Mouse (Mus musculus) forebrain, embryonic 11.5 days (tissue): ENCODE measurements around the gene Wwc2. TPM values are rescaled to one million over a fixed set of nuclear protein-coding genes. Genes with fewer than 3 reads are reported as not detected.
A peak's percentile ranks its signal among the peaks of the same experiment; 100 is the strongest.

Source experiments
- ATAC-seq: fragments of 200-750 bp; cut with Nextera tagmentation; replicated peaks from 2 replicates; pipeline ENCODE4 v1.8.0; 2017; ENCODE audit warnings: moderate TSS enrichment; ENCODE audit not compliant: low FRiP score
- DNase-seq: peaks from one replicate; pipeline ENCODE4 v3.0.0-alpha.2; 2017; ENCODE audit warnings: low spot score
- H3K27ac ChIP-seq: fragments of 300-500 bp; sonication (generic); 2 replicates; pipeline ENCODE4 v1.5.1; 2014; ENCODE audit warnings: low read depth, low read length
- H3K27me3 ChIP-seq: fragments of 300-500 bp; sonication (generic); 2 replicates; pipeline ENCODE4 v1.6.1; 2014; ENCODE audit warnings: mild to moderate bottlenecking, low read length, mixed read lengths; ENCODE audit not compliant: control insufficient read depth, insufficient read depth
- H3K36me3 ChIP-seq: fragments of 300-500 bp; sonication (generic); 2 replicates; pipeline ENCODE4 v1.6.1; 2014; ENCODE audit warnings: mild to moderate bottlenecking, low read length, moderate library complexity, mixed read lengths; ENCODE audit not compliant: control insufficient read depth, insufficient read depth
- H3K4me1 ChIP-seq: fragments of 300-500 bp; sonication (generic); replicated peaks from 2 replicates; pipeline ENCODE4 v1.6.1; 2014; ENCODE audit warnings: low read length, mixed read lengths; ENCODE audit not compliant: control insufficient read depth, insufficient read depth
- H3K4me2 ChIP-seq: fragments of 300-500 bp; sonication (generic); 2 replicates; pipeline ENCODE4 v1.6.1; 2014; ENCODE audit warnings: low read depth, mild to moderate bottlenecking, low read length, moderate library complexity, mixed read lengths; ENCODE audit not compliant: severe bottlenecking
- H3K4me3 ChIP-seq: fragments of 300-500 bp; sonication (generic); 2 replicates; pipeline ENCODE4 v1.5.1; 2014; ENCODE audit warnings: low read depth, low read length
- H3K9ac ChIP-seq: fragments of 300-500 bp; sonication (generic); 2 replicates; pipeline ENCODE4 v1.6.1; 2014; ENCODE audit warnings: low read length
- H3K9me3 ChIP-seq: fragments of 300-500 bp; sonication (generic); 2 replicates; pipeline ENCODE4 v1.6.1; 2016; ENCODE audit warnings: low read length, mixed read lengths; ENCODE audit not compliant: control insufficient read depth
- WGBS: fragments of 180-500 bp; shearing (Covaris S2); extraction: QIAGEN DNeasy Blood & Tissue Kit; methylation state at CpG from one replicate; pipeline ENCODE4 v1.1.7; 2014; 5-methylcytosine and 5-hydroxymethylcytosine counted together
- polyA plus RNA-seq: library from polyadenylated mRNA; unstranded; fragments of >200 nt; fragmentation: Nextera tagmentation; extraction: Ambion mirVana; gene quantifications from 2 replicates; pipeline ENCODE4 v1.2.1, GENCODE M21; 2014

Wwc2 gene
- polyA plus RNA-seq, 1 experiment from 2014 or later: 9.4 TPM

DNA sequence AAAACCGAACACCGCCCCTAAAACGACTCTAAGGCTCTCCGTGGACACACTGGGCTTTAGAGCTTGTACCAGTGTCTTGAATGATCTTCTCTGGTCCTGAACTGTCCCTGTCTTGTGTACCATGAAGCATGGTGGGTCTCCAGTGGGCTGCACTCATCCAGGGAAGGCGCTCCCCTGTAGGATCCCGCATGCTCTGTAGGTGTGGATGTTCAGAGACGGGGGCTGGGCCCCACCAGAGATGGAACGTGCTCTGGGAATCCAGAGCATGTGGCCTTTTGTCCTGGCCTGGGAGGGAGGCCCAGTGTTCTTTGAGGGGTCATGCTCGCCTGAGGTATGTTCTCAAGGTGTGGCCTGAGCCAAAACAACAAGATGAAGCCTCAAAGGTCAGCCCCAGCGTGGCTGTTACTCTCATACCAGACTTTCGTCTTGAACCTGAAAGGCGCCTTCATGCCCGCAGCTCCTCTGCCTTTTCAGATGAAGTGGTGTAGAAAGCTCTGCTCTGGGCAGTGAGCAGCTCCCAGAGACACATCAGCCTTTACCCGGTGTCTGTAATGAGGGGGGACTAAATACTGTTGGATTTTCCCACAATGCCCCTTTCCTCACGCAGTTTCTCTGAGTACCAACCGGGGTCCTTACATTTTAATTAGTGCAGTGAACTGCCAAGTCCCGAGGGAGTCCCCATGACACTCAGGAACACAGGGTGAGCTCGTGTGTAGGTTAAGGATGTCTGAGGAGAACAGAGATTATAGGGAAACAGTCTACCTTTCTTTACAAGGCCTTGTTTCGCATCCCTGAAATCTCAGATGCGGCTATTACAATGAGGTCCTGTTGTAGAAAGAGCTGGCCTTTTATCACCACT is 169.6 kb downstream of the Wwc2 start:
- Histone ChIP-seq H3K4me2 (no peak overlapping the region), H3K27me3 (no peaks in the 10 kb centered on the region), H3K9me3 (no peaks in the 10 kb centered on the region; the same call in 1 of the 2 replicates), H3K9ac (no peak overlapping the region), H3K27ac (no peak overlapping the region), H3K4me3 (no peak overlapping the region), H3K4me1 (peaks cover 2% of the 10 kb centered on the region; the same call in 1 of the 2 replicates), H3K36me3 (no peaks in the 10 kb centered on the region)
- 86% methylated on average over 20 of the region's 20 CpGs for WGBS
- DNase-seq: peak; percentile 30
- ATAC-seq: no peak

DNA sequence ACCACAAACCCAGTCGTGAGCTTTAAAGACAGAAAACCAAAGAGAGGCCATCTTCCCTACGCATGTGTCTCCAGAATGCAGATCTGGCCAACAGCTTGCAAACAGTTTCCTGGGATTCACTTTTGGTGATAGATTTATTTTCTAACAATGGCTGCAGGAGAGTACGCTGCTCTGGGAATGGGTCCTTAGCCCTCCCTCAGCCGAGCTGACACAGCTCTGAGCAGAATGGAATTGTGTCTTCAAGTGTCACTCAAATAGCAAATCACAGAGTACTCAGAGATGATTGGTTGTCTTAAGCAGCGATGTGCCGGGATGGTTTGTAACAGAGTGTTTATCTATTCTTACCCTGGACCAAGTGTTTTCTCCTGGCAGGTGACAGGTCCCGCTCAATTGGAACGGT is 171.7 kb downstream of the Wwc2 start:
- no peak for ATAC-seq
- 95% methylated on average over 8 of the region's 8 CpGs for WGBS
- DNase-seq: no peak
- Histone ChIP-seq H3K27me3 (no peaks in the 10 kb centered on the region), H3K9ac (no peak overlapping the region), H3K4me2 (no peak overlapping the region), H3K9me3 (no peaks in the 10 kb centered on the region; the same call in 1 of the 2 replicates), H3K4me3 (no peak overlapping the region), H3K27ac (no peak overlapping the region), H3K4me1 (no peaks in the 10 kb centered on the region; the same call in 1 of the 2 replicates), H3K36me3 (no peaks in the 10 kb centered on the region)

DNA sequence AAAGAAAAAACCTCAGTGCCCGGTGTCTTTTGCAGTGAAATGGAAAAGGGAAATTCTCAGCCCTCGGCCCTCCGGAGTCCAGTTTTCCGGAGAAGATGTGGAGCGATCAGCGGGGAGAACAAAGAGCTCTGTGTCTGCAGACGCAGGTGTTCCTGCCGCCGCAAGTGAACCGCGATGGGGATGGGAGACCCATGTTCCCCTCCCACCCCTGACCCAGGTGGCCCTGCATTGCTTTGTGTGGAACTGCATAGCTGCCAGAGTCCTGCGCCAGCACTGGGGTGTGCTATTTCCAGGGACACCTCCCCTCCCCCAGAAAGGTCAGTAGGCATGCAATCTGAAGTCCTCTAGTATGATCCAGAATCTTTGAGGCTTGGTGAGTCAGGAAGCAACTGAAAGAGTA is 179.5 kb downstream of the Wwc2 start:
- H3K9ac ChIP-seq: no peak overlapping the region
- no peaks in the 10 kb centered on the region; the same call in 1 of the 2 replicates for H3K9me3 ChIP-seq
- DNase-seq: peak; percentile 44
- H3K4me2 ChIP-seq: no peak overlapping the region
- H3K4me3 ChIP-seq: no peak overlapping the region
- H3K36me3 ChIP-seq: no peaks in the 10 kb centered on the region
- no peaks in the 10 kb centered on the region for H3K27me3 ChIP-seq
- ATAC-seq: no peak
- no peak overlapping the region for H3K27ac ChIP-seq
- WGBS: 85% methylated on average over 12 of the region's 12 CpGs
- no peaks in the 10 kb centered on the region for H3K4me1 ChIP-seq

DNA sequence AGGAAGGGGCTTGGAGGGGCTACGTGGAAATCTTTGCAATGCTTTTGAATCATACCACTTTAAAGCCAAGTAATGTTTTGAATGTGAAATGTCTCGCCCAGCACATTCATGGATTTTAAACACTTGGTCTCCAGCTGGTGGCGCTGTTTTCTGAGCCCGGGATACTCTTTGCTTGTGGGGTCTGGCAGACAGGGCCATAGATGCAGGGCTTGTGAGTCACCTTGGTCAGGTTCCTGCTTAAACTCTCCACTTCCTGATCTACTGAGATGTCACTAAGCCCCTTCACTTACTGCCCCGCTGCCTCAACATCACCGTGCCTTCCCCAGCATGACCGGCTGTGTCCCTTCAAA is 180.1 kb downstream of the Wwc2 start:
- ATAC-seq: no peak
- Histone ChIP-seq H3K4me1 (no peaks in the 10 kb centered on the region), H3K4me2 (no peak overlapping the region), H3K4me3 (no peak overlapping the region), H3K9me3 (no peaks in the 10 kb centered on the region; the same call in 1 of the 2 replicates), H3K36me3 (no peaks in the 10 kb centered on the region), H3K9ac (no peak overlapping the region), H3K27ac (no peak overlapping the region), H3K27me3 (no peaks in the 10 kb centered on the region)
- WGBS: 84% methylated on average over 7 of the region's 7 CpGs
- peak; percentile 38 for DNase-seq

DNA sequence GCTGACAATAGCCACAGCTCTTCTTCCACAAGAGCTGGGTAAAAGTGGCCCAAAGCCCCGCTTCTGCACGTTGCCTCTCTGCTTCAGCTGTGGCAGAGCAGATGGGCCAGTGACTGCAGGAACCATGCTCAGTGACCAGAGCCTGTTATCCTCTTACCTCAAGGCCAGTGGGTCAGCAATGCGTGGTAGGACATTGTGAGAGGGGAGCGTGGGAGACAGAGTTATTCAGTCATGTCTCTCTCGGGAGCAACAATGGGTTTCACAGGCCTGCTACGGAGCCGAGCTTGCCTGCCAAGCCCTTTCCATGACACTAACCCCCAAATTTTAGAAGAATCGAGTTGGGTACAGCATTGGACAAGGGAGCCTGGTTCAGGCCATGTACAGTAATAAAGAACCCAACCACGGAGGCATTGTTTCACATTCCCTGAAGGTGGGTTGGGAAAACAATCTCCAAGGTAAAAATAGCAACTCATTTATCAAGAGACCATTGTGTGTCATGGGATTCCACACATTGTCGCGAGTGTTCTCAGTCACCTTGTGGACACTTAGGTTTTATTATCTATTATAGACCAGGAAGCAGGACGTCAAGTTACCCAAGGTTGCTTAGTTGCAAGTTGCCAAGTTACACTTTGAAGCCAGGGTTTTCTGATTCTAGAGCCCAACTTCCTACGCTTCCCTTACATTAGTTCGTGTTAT is 180.6 kb downstream of the Wwc2 start:
- Histone ChIP-seq H3K4me1 (no peaks in the 10 kb centered on the region), H3K27ac (no peak overlapping the region), H3K27me3 (no peaks in the 10 kb centered on the region), H3K9ac (no peak overlapping the region), H3K4me2 (no peak overlapping the region), H3K4me3 (no peak overlapping the region), H3K36me3 (no peaks in the 10 kb centered on the region), H3K9me3 (no peaks in the 10 kb centered on the region; the same call in 1 of the 2 replicates)
- ATAC-seq (no peak), DNase-seq (peak; percentile 31)
- WGBS: 89% methylated on average over 14 of the region's 14 CpGs

DNA sequence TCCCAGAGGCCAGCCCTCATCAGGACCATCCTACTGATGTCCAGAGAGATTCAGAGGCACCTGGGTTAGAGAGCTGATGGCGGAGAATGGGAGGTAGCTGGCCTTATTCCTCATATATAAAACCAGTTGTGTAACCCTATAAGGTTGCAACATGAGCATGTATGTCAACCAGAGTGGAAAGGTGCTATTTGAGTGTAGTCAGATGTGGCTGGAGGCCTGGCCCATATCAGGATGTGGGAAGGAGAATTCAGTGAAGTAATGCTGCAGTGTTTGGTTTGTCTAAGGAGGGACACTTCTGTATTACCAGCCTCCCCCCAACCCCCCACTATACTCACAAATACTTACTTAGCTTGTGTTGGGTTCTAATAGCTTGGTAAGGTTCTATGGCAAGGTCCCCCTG is 186.5 kb downstream of the Wwc2 start:
- Histone ChIP-seq H3K4me1 (no peaks in the 10 kb centered on the region), H3K36me3 (no peaks in the 10 kb centered on the region), H3K27ac (no peak overlapping the region), H3K4me3 (no peak overlapping the region), H3K27me3 (no peaks in the 10 kb centered on the region), H3K9ac (no peak overlapping the region), H3K9me3 (no peaks in the 10 kb centered on the region), H3K4me2 (no peak overlapping the region)
- ATAC-seq (no peak), DNase-seq (no peak)
- WGBS: 97% methylated on average over 1 of the region's 1 CpGs

DNA sequence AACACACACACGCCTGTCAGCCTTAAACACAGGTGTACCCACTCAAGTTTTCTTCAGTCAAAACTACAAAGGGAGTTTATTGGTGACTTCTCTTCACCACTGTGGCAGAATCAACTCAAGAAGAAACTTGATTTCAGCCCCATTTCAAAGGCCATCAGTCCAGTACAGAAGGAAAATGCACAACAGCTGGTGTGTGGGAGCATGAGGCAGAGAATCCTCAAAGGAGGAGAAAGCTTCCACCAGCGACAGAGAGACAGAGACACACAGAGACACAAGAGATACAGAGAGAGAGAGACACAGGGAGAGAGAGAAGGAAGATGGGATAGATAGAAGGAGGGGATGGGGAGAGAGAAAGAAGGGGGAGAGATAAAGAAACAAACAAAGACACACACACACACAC is 188.4 kb downstream of the Wwc2 start:
- no peak for ATAC-seq
- H3K27me3 ChIP-seq: no peaks in the 10 kb centered on the region
- no peak overlapping the region for H3K9ac ChIP-seq
- H3K4me1 ChIP-seq: no peaks in the 10 kb centered on the region
- 88% methylated on average over 2 of the region's 2 CpGs for WGBS
- H3K9me3 ChIP-seq: no peaks in the 10 kb centered on the region
- no peak for DNase-seq
- no peak overlapping the region for H3K4me2 ChIP-seq
- no peak overlapping the region for H3K27ac ChIP-seq
- no peak overlapping the region for H3K4me3 ChIP-seq
- H3K36me3 ChIP-seq: no peaks in the 10 kb centered on the region

DNA sequence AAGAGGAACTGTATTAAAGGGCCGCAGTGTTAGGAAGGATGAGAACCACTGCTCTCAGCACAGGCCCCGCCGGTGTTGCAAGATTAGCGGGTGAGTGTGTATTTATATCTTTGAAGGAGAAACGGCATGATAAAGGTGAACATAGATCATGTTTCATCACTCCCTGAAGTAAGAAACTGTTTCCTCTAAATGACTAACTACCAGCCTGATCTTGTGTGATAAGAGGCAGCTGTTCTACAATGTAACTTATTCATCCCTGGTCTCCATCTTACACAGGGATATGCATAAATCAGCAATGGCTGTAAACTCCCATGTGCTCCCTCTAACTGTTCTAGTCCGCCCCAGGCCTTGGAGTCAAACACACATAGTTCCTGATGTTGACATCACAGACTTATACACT is 191.3 kb downstream of the Wwc2 start:
- Histone ChIP-seq H3K36me3 (no peaks in the 10 kb centered on the region), H3K9me3 (no peaks in the 10 kb centered on the region), H3K27me3 (no peaks in the 10 kb centered on the region), H3K4me3 (no peak overlapping the region), H3K27ac (no peak overlapping the region), H3K4me1 (no peaks in the 10 kb centered on the region), H3K9ac (no peak overlapping the region), H3K4me2 (no peak overlapping the region)
- no peak for DNase-seq
- 94% methylated on average over 6 of the region's 6 CpGs for WGBS
- no peak for ATAC-seq
